Mouse (Mus musculus): ENCODE measurements around the gene Sprr2i.

Sprr2i gene

GRCm38 (mm10) chr3:92407691-92408090 lies at the start of gene Sprr2i:
Gene Sprr2i, plus strand, starts transcription at chr3:92407991.
- DNase-seq (ENCODE audit: low spot score in 2 of 2) = no peak

GRCm38 (mm10) chr3:92361619-92362018 lies 46.2 kb upstream of the Sprr2i start:
- DNase-seq (ENCODE audit: low spot score in 2 of 2) = no peak

GRCm38 (mm10) chr3:92364887-92365286 lies 42.9 kb upstream of the Sprr2i start, which contains the start of gene Sprr2f:
Gene Sprr2f, plus strand, starts transcription at chr3:92365187.
- no peak for DNase-seq (ENCODE audit: low spot score in 2 of 2)

GRCm38 (mm10) chr3:92373613-92374012 lies 34.2 kb upstream of the Sprr2i start:
- no peak for DNase-seq (ENCODE audit: low spot score in 2 of 2)

- no peak for DNase-seq (ENCODE audit: low spot score in 2 of 2)
Observed at GRCm38 (mm10) chr3:92385385-92385784, 22.4 kb upstream of the Sprr2i start, which contains the start of gene Sprr2h. Gene Sprr2h, plus strand, starts transcription at chr3:92385685.

GRCm38 (mm10) chr3:92394301-92394700 lies 13.5 kb upstream of the Sprr2i start:
- no peak for DNase-seq (ENCODE audit: low spot score in 2 of 2)

- DNase-seq (ENCODE audit: low spot score in 2 of 2) = no peak
Observed at GRCm38 (mm10) chr3:92417782-92418181, 10.0 kb downstream of the Sprr2i start, which contains the start of gene Sprr2j-ps. Gene Sprr2j-ps, plus strand, starts transcription at chr3:92418082.

- DNase-seq (ENCODE audit: low spot score in 2 of 2) = no peak
Observed at GRCm38 (mm10) chr3:92429323-92429722, 21.5 kb downstream of the Sprr2i start, which contains the start of gene Gm9774. Gene Gm9774, minus strand, starts transcription at chr3:92429423.

GRCm38 (mm10) chr3:92432282-92432681 lies 24.5 kb downstream of the Sprr2i start, which contains the start of gene Sprr2k:
Gene Sprr2k, plus strand, starts transcription at chr3:92432582.
- no peak for DNase-seq (ENCODE audit: low spot score in 2 of 2)

GRCm38 (mm10) chr3:92438689-92439088 lies 30.9 kb downstream of the Sprr2i start, which contains the start of gene Sprr1b:
Gene Sprr1b, minus strand, starts transcription at chr3:92438789.
- no peak for DNase-seq (ENCODE audit: low spot score in 2 of 2)

GRCm38 (mm10) chr3:92440177-92440576 lies 32.4 kb downstream of the Sprr2i start:
- DNase-seq (ENCODE audit: low spot score in 2 of 2) = no peak

- DNase-seq (ENCODE audit: low spot score in 2 of 2) = no peak
Observed at GRCm38 (mm10) chr3:92455151-92455550, 47.4 kb downstream of the Sprr2i start.

- no peak for DNase-seq (ENCODE audit: low spot score in 2 of 2)
Observed at GRCm38 (mm10) chr3:92458620-92459019, 50.8 kb downstream of the Sprr2i start, which contains the start of gene Sprr3. Gene Sprr3, minus strand, starts transcription at chr3:92458720.

All from natural killer cell, adult 2 months (primary cell).